7 mouse cellular contexts compared by ENCODE assay signal in genomic region chr7:30089405-30089804, GRCm38 (mm10). TPM values are rescaled to one million over a fixed set of nuclear protein-coding genes. Genes with fewer than 3 reads are reported as not detected.
DNase-seq lines count a peak whose midpoint lies in the region; ATAC-seq and TF ChIP-seq lines count a peak whose summit lies in the region.

No protein-coding gene starts in this region.

- ATAC-seq in lung, embryonic 14.5 days (ENCODE audit: insufficient read depth) = no peak
- no peak for ATAC-seq in forebrain, embryonic 12.5 days (ENCODE audit: low FRiP score)
- ATAC-seq in neural tube, embryonic 14.5 days (ENCODE audit: low read depth) = peak; percentile 5; the same call in 1 of the 2 replicates

- H3K9ac ChIP-seq in lung, embryonic 14.5 days = peak overlapping the region; percentile 69
- peak overlapping the region; percentile 75 for H3K9ac ChIP-seq in forebrain, embryonic 12.5 days
- peak overlapping the region; percentile 58 for H3K9ac ChIP-seq in neural tube, embryonic 14.5 days (replicated peaks; ENCODE audit: low read depth, low read length)

- DNase-seq in lung, embryonic 14.5 days = no peak
- DNase-seq in lung, postnatal 10 days = no peak
- peak; percentile 33 for DNase-seq in limb, embryonic 10.5 days (ENCODE audit: low spot score)
- DNase-seq in spleen, postnatal 36 days (ENCODE audit: low spot score in 2 of 2) = no peak
- no peak for DNase-seq in left cerebral cortex, adult 11 months (ENCODE audit: low spot score)

- H3K27ac ChIP-seq in lung, embryonic 14.5 days (ENCODE audit: low read depth) = no peak overlapping the region
- H3K27ac ChIP-seq in forebrain, embryonic 12.5 days = no peak overlapping the region
- peak overlapping the region; percentile 90 for H3K27ac ChIP-seq in limb, embryonic 10.5 days
- H3K27ac ChIP-seq in neural tube, embryonic 14.5 days (ENCODE audit: low read depth, low read length) = no peak overlapping the region

- H3K4me2 ChIP-seq in lung, embryonic 14.5 days = peak overlapping the region; percentile 76
- H3K4me2 ChIP-seq in forebrain, embryonic 12.5 days = peak overlapping the region; percentile 72
- H3K4me2 ChIP-seq in neural tube, embryonic 14.5 days (ENCODE audit: low read depth, low read length) = peak overlapping the region; percentile 63

- H3K9me3 ChIP-seq in lung, embryonic 14.5 days (ENCODE audit: low read depth, low read length) = no peaks in the 10 kb centered on the region
- H3K9me3 ChIP-seq in forebrain, embryonic 12.5 days = peaks cover 4% of the 10 kb centered on the region; the same call in 1 of the 2 replicates
- no peaks in the 10 kb centered on the region for H3K9me3 ChIP-seq in limb, embryonic 10.5 days (replicated peaks)
- no peaks in the 10 kb centered on the region for H3K9me3 ChIP-seq in neural tube, embryonic 14.5 days (ENCODE audit: control insufficient read depth, low read length)

- no peak for TF ChIP-seq CTCF in lung, embryonic 14.5 days (IDR thresholded peaks at IDR 0.05; ENCODE audit: low read depth)

- no peaks in the 10 kb centered on the region for H3K27me3 ChIP-seq in lung, embryonic 14.5 days (ENCODE audit: insufficient read depth, low read length)
- H3K27me3 ChIP-seq in forebrain, embryonic 12.5 days = no peaks in the 10 kb centered on the region
- no peaks in the 10 kb centered on the region for H3K27me3 ChIP-seq in limb, embryonic 10.5 days (ENCODE audit: low read depth, poor library complexity, severe bottlenecking)
- H3K27me3 ChIP-seq in neural tube, embryonic 14.5 days (ENCODE audit: control insufficient read depth, insufficient read depth, low read length) = no peaks in the 10 kb centered on the region

- peak overlapping the region; percentile 62 for H3K4me3 ChIP-seq in lung, embryonic 14.5 days (ENCODE audit: low read depth, low read length)
- H3K4me3 ChIP-seq in forebrain, embryonic 12.5 days (replicated peaks) = peak overlapping the region; percentile 67
- H3K4me3 ChIP-seq in limb, embryonic 10.5 days = peak overlapping the region; percentile 81
- H3K4me3 ChIP-seq in neural tube, embryonic 14.5 days (ENCODE audit: low read depth, low read length) = peak overlapping the region; percentile 45

- 6% methylated on average over 6 of the region's 6 CpGs for WGBS in lung, embryonic 14.5 days
- WGBS in forebrain, embryonic 12.5 days = 14% methylated on average over 6 of the region's 6 CpGs
- 13% methylated on average over 6 of the region's 6 CpGs for WGBS in limb, embryonic 10.5 days
- 20% methylated on average over 6 of the region's 6 CpGs for WGBS in neural tube, embryonic 14.5 days

- 0 out of 2 replicates have a peak, but pooled peaks cover 4% of the 10 kb centered on the region for H3K4me1 ChIP-seq in lung, embryonic 14.5 days (ENCODE audit: insufficient read depth)
- H3K4me1 ChIP-seq in forebrain, embryonic 12.5 days = peaks cover 37% of the 10 kb centered on the region
- H3K4me1 ChIP-seq in limb, embryonic 10.5 days = peaks cover 32% of the 10 kb centered on the region
- H3K4me1 ChIP-seq in neural tube, embryonic 14.5 days (ENCODE audit: control insufficient read depth, insufficient read depth, low read length) = peaks cover 12% of the 10 kb centered on the region

- H3K36me3 ChIP-seq in lung, embryonic 14.5 days (ENCODE audit: insufficient read depth) = peaks cover 25% of the 10 kb centered on the region
- H3K36me3 ChIP-seq in forebrain, embryonic 12.5 days (replicated peaks) = peaks cover 28% of the 10 kb centered on the region
- peaks cover 37% of the 10 kb centered on the region for H3K36me3 ChIP-seq in limb, embryonic 10.5 days
- peaks cover 14% of the 10 kb centered on the region for H3K36me3 ChIP-seq in neural tube, embryonic 14.5 days (ENCODE audit: control insufficient read depth, insufficient read depth, low read length)

RNA-seq across cellular contexts. Expression of gene Gm26920, which starts 0.8 kb away (rescaled TPM):
- polyA plus RNA-seq in lung, embryonic 14.5 days (2014; fragmentation: Nextera tagmentation; extraction: Ambion mirVana) = 1.7 and 2.0 TPM in 2 replicates
- 2.7 and 6.9 TPM in 2 replicates for polyA plus RNA-seq in forebrain, embryonic 12.5 days (2016; fragmentation: Nextera tagmentation; extraction: Ambion mirVana)
- 2.4 and 3.3 TPM in 2 replicates for polyA plus RNA-seq in limb, embryonic 10.5 days (2016; fragmentation: Nextera tagmentation; extraction: Ambion mirVana)
- polyA plus RNA-seq in neural tube, embryonic 14.5 days (2014; fragmentation: Nextera tagmentation; extraction: Ambion mirVana) = 2.1 and 4.3 TPM in 2 replicates

RNA-seq across cellular contexts. Expression of gene Zfp566, which starts 0.9 kb away (rescaled TPM):
- 10.3 and 10.9 TPM in 2 replicates for polyA plus RNA-seq in lung, embryonic 14.5 days (2014; fragmentation: Nextera tagmentation; extraction: Ambion mirVana)
- polyA plus RNA-seq in forebrain, embryonic 12.5 days (2016; fragmentation: Nextera tagmentation; extraction: Ambion mirVana) = 13.5 and 16.2 TPM in 2 replicates
- 20.5 and 23.6 TPM in 2 replicates for polyA plus RNA-seq in limb, embryonic 10.5 days (2016; fragmentation: Nextera tagmentation; extraction: Ambion mirVana)
- 13.8 and 17.1 TPM in 2 replicates for polyA plus RNA-seq in neural tube, embryonic 14.5 days (2014; fragmentation: Nextera tagmentation; extraction: Ambion mirVana)

RNA-seq across cellular contexts. Expression of gene Zfp260, which starts 5.2 kb away (rescaled TPM):
- polyA plus RNA-seq in lung, embryonic 14.5 days (2014; fragmentation: Nextera tagmentation; extraction: Ambion mirVana) = 120 and 128 TPM in 2 replicates
- polyA plus RNA-seq in forebrain, embryonic 12.5 days (2016; fragmentation: Nextera tagmentation; extraction: Ambion mirVana) = 129 TPM in 2 replicates
- 107 and 129 TPM in 2 replicates for polyA plus RNA-seq in limb, embryonic 10.5 days (2016; fragmentation: Nextera tagmentation; extraction: Ambion mirVana)
- polyA plus RNA-seq in neural tube, embryonic 14.5 days (2014; fragmentation: Nextera tagmentation; extraction: Ambion mirVana) = 87.8 and 102 TPM in 2 replicates

RNA-seq across cellular contexts. Expression of gene Zfp82, which starts 16.7 kb away (rescaled TPM):
- 4.5 and 5.1 TPM in 2 replicates for polyA plus RNA-seq in lung, embryonic 14.5 days (2014; fragmentation: Nextera tagmentation; extraction: Ambion mirVana)
- 4.7 and 8.9 TPM in 2 replicates for polyA plus RNA-seq in forebrain, embryonic 12.5 days (2016; fragmentation: Nextera tagmentation; extraction: Ambion mirVana)
- polyA plus RNA-seq in limb, embryonic 10.5 days (2016; fragmentation: Nextera tagmentation; extraction: Ambion mirVana) = 4.4 and 5.3 TPM in 2 replicates
- polyA plus RNA-seq in neural tube, embryonic 14.5 days (2014; fragmentation: Nextera tagmentation; extraction: Ambion mirVana) = 10.2 and 11.0 TPM in 2 replicates

RNA-seq across cellular contexts. Expression of gene Zfp382, which starts 32.3 kb away (rescaled TPM):
- polyA plus RNA-seq in lung, embryonic 14.5 days (2014; fragmentation: Nextera tagmentation; extraction: Ambion mirVana) = 8.1 and 9.1 TPM in 2 replicates
- polyA plus RNA-seq in forebrain, embryonic 12.5 days (2016; fragmentation: Nextera tagmentation; extraction: Ambion mirVana) = 16.1 and 21.2 TPM in 2 replicates
- 7.9 and 10.3 TPM in 2 replicates for polyA plus RNA-seq in limb, embryonic 10.5 days (2016; fragmentation: Nextera tagmentation; extraction: Ambion mirVana)
- 13.5 and 14.4 TPM in 2 replicates for polyA plus RNA-seq in neural tube, embryonic 14.5 days (2014; fragmentation: Nextera tagmentation; extraction: Ambion mirVana)
